Mouse (Mus musculus) megakaryocyte, embryonic 14.5 days (primary cell): ENCODE measurements around the gene Hist1h2ai.
"Not testable (repeated sequence)": the region's sequence is repeated elsewhere in the genome, so short reads cannot be mapped to it uniquely, and the experiment has no call there.

Source experiments
- FLI1 ChIP-seq: IDR thresholded peaks from 2 replicates; pipeline ENCODE4 v1.6.1; 2012; ENCODE audit warnings: low read length, inconsistent platforms, mixed read lengths
- GATA1 ChIP-seq: IDR thresholded peaks from 3 replicates; pipeline ENCODE4 v1.6.1; 2012; ENCODE audit warnings: mixed read lengths, low read length, inconsistent platforms, borderline replicate concordance

GRCm38 (mm10) chr13:21716540-21717391 lies 544 bp downstream of the Hist1h2ai start:
- TF ChIP-seq GATA1, FLI1: not testable (repeated sequence)
